Mouse (Mus musculus): ENCODE results near the gene Crocc2. TPM values are rescaled to one million over a fixed set of nuclear protein-coding genes. Genes with fewer than 3 reads are reported as not detected.
"Not testable (repeated sequence)": the region's sequence is repeated elsewhere in the genome, so short reads cannot be mapped to it uniquely, and the experiment has no call there.

Crocc2 gene
- polyA plus RNA-seq, 1 experiment from 2014 or later, result 0.15 TPM

- ATAC-seq (ENCODE audit: insufficient read depth, low FRiP score, low TSS enrichment) (peak; percentile 56; the same call in 1 of the 2 replicates), DNase-seq (ENCODE audit: low spot score) (peak; percentile 91)
- Histone ChIP-seq H3K9ac (ENCODE audit: low read length) (no peak overlapping the region), H3K4me1 (ENCODE audit: control insufficient read depth, insufficient read depth, low read length) (peaks cover 11% of the 10 kb centered on the region), H3K4me2 (ENCODE audit: low read depth) (no peak overlapping the region), H3K9me3 (ENCODE audit: control insufficient read depth, low read length) (no peaks in the 10 kb centered on the region), H3K4me3 (ENCODE audit: low read depth, low read length) (no peak overlapping the region), H3K27ac (ENCODE audit: low read depth, low read length) (no peak overlapping the region), H3K27me3 (ENCODE audit: control insufficient read depth, insufficient read depth, low read length) (no peaks in the 10 kb centered on the region), H3K36me3 (ENCODE audit: control insufficient read depth, insufficient read depth, low read length) (no peaks in the 10 kb centered on the region)
- 2% methylated on average over 4 of the region's 4 CpGs for WGBS
Observed at GRCm38 (mm10) chr1:93174399-93174798, 5.9 kb downstream of the Crocc2 start.

- 17% methylated on average over 6 of the region's 6 CpGs for WGBS
- no peak; the same call in 1 of the 2 replicates for ATAC-seq (ENCODE audit: insufficient read depth, low FRiP score, low TSS enrichment)
- H3K4me3 ChIP-seq (ENCODE audit: low read depth, low read length), result no peak overlapping the region; the same call in 1 of the 2 replicates
- H3K9me3 ChIP-seq (ENCODE audit: control insufficient read depth, low read length), result no peaks in the 10 kb centered on the region
- H3K4me1 ChIP-seq (ENCODE audit: control insufficient read depth, insufficient read depth, low read length), result peaks cover 11% of the 10 kb centered on the region
- H3K27me3 ChIP-seq (ENCODE audit: control insufficient read depth, insufficient read depth, low read length), result no peaks in the 10 kb centered on the region
- H3K9ac ChIP-seq (ENCODE audit: low read length), result peak overlapping the region; percentile 57; the same call in 1 of the 2 replicates
- H3K4me2 ChIP-seq (ENCODE audit: low read depth), result peak overlapping the region; percentile 77
- no peak for DNase-seq (ENCODE audit: low spot score)
- no peaks in the 10 kb centered on the region for H3K36me3 ChIP-seq (ENCODE audit: control insufficient read depth, insufficient read depth, low read length)
- no peak overlapping the region for H3K27ac ChIP-seq (ENCODE audit: low read depth, low read length)
Observed at GRCm38 (mm10) chr1:93175849-93176248, 7.3 kb downstream of the Crocc2 start.

- H3K9me3 ChIP-seq (ENCODE audit: control insufficient read depth, low read length), result no peaks in the 10 kb centered on the region
- WGBS, result 2% methylated on average over 39 of the region's 44 CpGs
- peaks cover 11% of the 10 kb centered on the region for H3K4me1 ChIP-seq (ENCODE audit: control insufficient read depth, insufficient read depth, low read length)
- peak overlapping the region; percentile 57 for H3K9ac ChIP-seq (ENCODE audit: low read length)
- 0 out of 2 replicates have a peak overlapping the region, but pooled peaks have one; percentile 35 for H3K27ac ChIP-seq (ENCODE audit: low read depth, low read length)
- DNase-seq (ENCODE audit: low spot score) (peak; percentile 85), ATAC-seq (ENCODE audit: insufficient read depth, low FRiP score, low TSS enrichment) (peak; percentile 76)
- H3K4me2 ChIP-seq (ENCODE audit: low read depth), result peak overlapping the region; percentile 77
- no peaks in the 10 kb centered on the region for H3K36me3 ChIP-seq (ENCODE audit: control insufficient read depth, insufficient read depth, low read length)
- no peaks in the 10 kb centered on the region for H3K27me3 ChIP-seq (ENCODE audit: control insufficient read depth, insufficient read depth, low read length)
- H3K4me3 ChIP-seq (ENCODE audit: low read depth, low read length), result peak overlapping the region; percentile 29
Observed at GRCm38 (mm10) chr1:93176525-93177332, 8.2 kb downstream of the Crocc2 start.

GRCm38 (mm10) chr1:93182281-93182680, 13.8 kb downstream of the Crocc2 start:
- peaks cover 2% of the 10 kb centered on the region; the same call in 1 of the 2 replicates for H3K4me1 ChIP-seq (ENCODE audit: control insufficient read depth, insufficient read depth, low read length)
- H3K9ac ChIP-seq (ENCODE audit: low read length), result no peak overlapping the region
- H3K27ac ChIP-seq (ENCODE audit: low read depth, low read length), result no peak overlapping the region
- no peak for ATAC-seq (ENCODE audit: insufficient read depth, low FRiP score, low TSS enrichment)
- no peak for DNase-seq (ENCODE audit: low spot score)
- no peaks in the 10 kb centered on the region for H3K9me3 ChIP-seq (ENCODE audit: control insufficient read depth, low read length)
- H3K4me3 ChIP-seq (ENCODE audit: low read depth, low read length), result no peak overlapping the region
- no peaks in the 10 kb centered on the region for H3K36me3 ChIP-seq (ENCODE audit: control insufficient read depth, insufficient read depth, low read length)
- H3K27me3 ChIP-seq (ENCODE audit: control insufficient read depth, insufficient read depth, low read length), result no peaks in the 10 kb centered on the region
- 90% methylated on average over 7 of the region's 7 CpGs for WGBS
- H3K4me2 ChIP-seq (ENCODE audit: low read depth), result no peak overlapping the region

GRCm38 (mm10) chr1:93184071-93184828, 15.7 kb downstream of the Crocc2 start:
- no peak overlapping the region for H3K4me2 ChIP-seq (ENCODE audit: low read depth)
- WGBS, result 85% methylated on average over 14 of the region's 14 CpGs
- H3K4me1 ChIP-seq (ENCODE audit: control insufficient read depth, insufficient read depth, low read length), result no peaks in the 10 kb centered on the region
- DNase-seq (ENCODE audit: low spot score) (no peak), ATAC-seq (ENCODE audit: insufficient read depth, low FRiP score, low TSS enrichment) (no peak)
- H3K9me3 ChIP-seq (ENCODE audit: control insufficient read depth, low read length), result no peaks in the 10 kb centered on the region
- no peak overlapping the region for H3K4me3 ChIP-seq (ENCODE audit: low read depth, low read length)
- no peak overlapping the region for H3K27ac ChIP-seq (ENCODE audit: low read depth, low read length)
- no peaks in the 10 kb centered on the region for H3K36me3 ChIP-seq (ENCODE audit: control insufficient read depth, insufficient read depth, low read length)
- H3K27me3 ChIP-seq (ENCODE audit: control insufficient read depth, insufficient read depth, low read length), result no peaks in the 10 kb centered on the region
- no peak overlapping the region for H3K9ac ChIP-seq (ENCODE audit: low read length)

- WGBS, result 5% methylated on average over 9 of the region's 17 CpGs
- peak overlapping the region; percentile 20; the same call in 1 of the 2 replicates for H3K4me2 ChIP-seq (ENCODE audit: low read depth)
- no peak overlapping the region for H3K9ac ChIP-seq (ENCODE audit: low read length)
- ATAC-seq (ENCODE audit: insufficient read depth, low FRiP score, low TSS enrichment) (no peak), DNase-seq (ENCODE audit: low spot score) (no peak)
- H3K36me3 ChIP-seq (ENCODE audit: control insufficient read depth, insufficient read depth, low read length), result no peaks in the 10 kb centered on the region
- no peak overlapping the region for H3K27ac ChIP-seq (ENCODE audit: low read depth, low read length)
- 0 out of 2 replicates have a peak, but pooled peaks cover 4% of the 10 kb centered on the region for H3K27me3 ChIP-seq (ENCODE audit: control insufficient read depth, insufficient read depth, low read length)
- no peaks in the 10 kb centered on the region for H3K9me3 ChIP-seq (ENCODE audit: control insufficient read depth, low read length)
- H3K4me1 ChIP-seq (ENCODE audit: control insufficient read depth, insufficient read depth, low read length), result no peaks in the 10 kb centered on the region
- H3K4me3 ChIP-seq (ENCODE audit: low read depth, low read length), result no peak overlapping the region
Observed at GRCm38 (mm10) chr1:93190726-93191305, 22.3 kb downstream of the Crocc2 start.

- no peaks in the 10 kb centered on the region for H3K4me1 ChIP-seq (ENCODE audit: control insufficient read depth, insufficient read depth, low read length)
- 85% methylated on average over 3 of the region's 3 CpGs for WGBS
Observed at GRCm38 (mm10) chr1:93194961-93195360, 26.4 kb downstream of the Crocc2 start.

GRCm38 (mm10) chr1:93197454-93197853, 28.9 kb downstream of the Crocc2 start:
- H3K9me3 ChIP-seq (ENCODE audit: control insufficient read depth, low read length); H3K36me3 ChIP-seq (ENCODE audit: control insufficient read depth, insufficient read depth, low read length); H3K4me3 ChIP-seq (ENCODE audit: low read depth, low read length); DNase-seq (ENCODE audit: low spot score); H3K27me3 ChIP-seq (ENCODE audit: control insufficient read depth, insufficient read depth, low read length); H3K4me2 ChIP-seq (ENCODE audit: low read depth); H3K4me1 ChIP-seq (ENCODE audit: control insufficient read depth, insufficient read depth, low read length); H3K27ac ChIP-seq (ENCODE audit: low read depth, low read length); ATAC-seq (ENCODE audit: insufficient read depth, low FRiP score, low TSS enrichment); H3K9ac ChIP-seq (ENCODE audit: low read length): not testable (repeated sequence)
- WGBS, result 91% methylated on average over 2 of the region's 2 CpGs

More at GRCm38 (mm10) chr1:93194961-93195360, 26.4 kb downstream of the Crocc2 start:
- H3K4me2 ChIP-seq (ENCODE audit: low read depth), result no peak overlapping the region
- 0 out of 2 replicates have a peak, but pooled peaks cover 4% of the 10 kb centered on the region for H3K27me3 ChIP-seq (ENCODE audit: control insufficient read depth, insufficient read depth, low read length)
- no peak overlapping the region for H3K4me3 ChIP-seq (ENCODE audit: low read depth, low read length)
- no peaks in the 10 kb centered on the region; the same call in 1 of the 2 replicates for H3K9me3 ChIP-seq (ENCODE audit: control insufficient read depth, low read length)
- ATAC-seq (ENCODE audit: insufficient read depth, low FRiP score, low TSS enrichment) (no peak), DNase-seq (ENCODE audit: low spot score) (no peak)
- no peak overlapping the region for H3K9ac ChIP-seq (ENCODE audit: low read length)
- no peak overlapping the region for H3K27ac ChIP-seq (ENCODE audit: low read depth, low read length)
- H3K36me3 ChIP-seq (ENCODE audit: control insufficient read depth, insufficient read depth, low read length), result no peaks in the 10 kb centered on the region
